In the genomic region with DNA sequence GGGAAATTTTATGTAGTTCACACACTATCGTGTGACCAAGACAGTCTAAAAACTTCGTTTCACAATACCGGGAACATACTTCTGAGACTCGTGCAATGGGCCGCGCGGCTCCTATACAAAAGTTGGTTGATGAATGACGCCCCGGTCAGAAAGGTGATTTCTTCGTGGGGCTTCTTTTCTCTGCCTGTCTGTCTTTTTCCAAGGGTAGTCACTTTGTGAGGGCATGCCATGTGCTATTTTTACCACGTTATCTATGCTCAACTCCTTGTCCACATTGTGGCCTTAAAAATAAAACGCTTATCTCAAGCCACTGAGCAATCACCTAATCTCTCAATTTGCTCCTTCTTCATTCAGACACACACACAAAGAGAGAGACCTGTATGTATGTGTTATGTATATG, we compare ENCODE assay signal across 8 mouse cellular contexts. TPM values are rescaled to one million over a fixed set of nuclear protein-coding genes. Genes with fewer than 3 reads are reported as not detected.
A peak's percentile ranks its signal among the peaks of the same experiment; 100 is the strongest.
DNase-seq lines count a peak whose midpoint lies in the region; ATAC-seq lines count a peak whose summit lies in the region.

No protein-coding gene starts in this region.

- H3K4me3 ChIP-seq in embryonic facial prominence, embryonic 15.5 days (replicated peaks) = peak overlapping the region; percentile 56
- H3K4me3 ChIP-seq in hindbrain, embryonic 11.5 days (ENCODE audit: low read depth, low read length) = peak overlapping the region; percentile 51; the same call in 1 of the 2 replicates

- H3K9me3 ChIP-seq in embryonic facial prominence, embryonic 15.5 days (replicated peaks) = no peaks in the 10 kb centered on the region
- no peaks in the 10 kb centered on the region for H3K9me3 ChIP-seq in hindbrain, embryonic 11.5 days (ENCODE audit: control insufficient read depth, low read length)

- no peak overlapping the region; the same call in 1 of the 2 replicates for H3K9ac ChIP-seq in embryonic facial prominence, embryonic 15.5 days
- H3K9ac ChIP-seq in hindbrain, embryonic 11.5 days (ENCODE audit: low read depth, low read length) = no peak overlapping the region

- peak; percentile 54 for DNase-seq in embryo, embryonic 10.5 days (ENCODE audit: low spot score)
- peak; percentile 35 for DNase-seq in hindbrain, embryonic 11.5 days (ENCODE audit: low spot score)
- no peak for DNase-seq in cerebellum, adult 8-10 months
- no peak for DNase-seq in urinary bladder, postnatal 36 days (ENCODE audit: low spot score in 2 of 2)
- no peak for DNase-seq in cerebellum, adult 9-11 months
- DNase-seq in layer of hippocampus, adult 9-11 months = no peak

- no peak for ATAC-seq in embryonic facial prominence, embryonic 15.5 days (ENCODE audit: insufficient number of reproducible peaks, low FRiP score, low TSS enrichment, low read depth)
- no peak for ATAC-seq in hindbrain, embryonic 11.5 days (ENCODE audit: low FRiP score)
- ATAC-seq in megakaryocyte-erythroid progenitor cell, adult 5-6 weeks (replicated peaks; ENCODE audit: low FRiP score, low TSS enrichment, poor library complexity, severe bottlenecking) = peak; percentile 24

- peaks cover 15% of the 10 kb centered on the region for H3K4me1 ChIP-seq in embryonic facial prominence, embryonic 15.5 days
- peaks cover 9% of the 10 kb centered on the region for H3K4me1 ChIP-seq in hindbrain, embryonic 11.5 days (replicated peaks; ENCODE audit: control insufficient read depth, insufficient read depth, low read length)

- H3K27me3 ChIP-seq in embryonic facial prominence, embryonic 15.5 days = peaks cover 20% of the 10 kb centered on the region
- H3K27me3 ChIP-seq in hindbrain, embryonic 11.5 days (ENCODE audit: control insufficient read depth, insufficient read depth, low read length) = peaks cover 2% of the 10 kb centered on the region; the same call in 1 of the 2 replicates

- WGBS in embryonic facial prominence, embryonic 15.5 days = 61% methylated on average over 12 of the region's 12 CpGs
- WGBS in hindbrain, embryonic 11.5 days = 15% methylated on average over 12 of the region's 12 CpGs

- H3K27ac ChIP-seq in embryonic facial prominence, embryonic 15.5 days (replicated peaks) = no peak overlapping the region
- no peak overlapping the region for H3K27ac ChIP-seq in hindbrain, embryonic 11.5 days (ENCODE audit: low read depth, low read length)

- H3K4me2 ChIP-seq in embryonic facial prominence, embryonic 15.5 days (replicated peaks) = peak overlapping the region; percentile 89
- H3K4me2 ChIP-seq in hindbrain, embryonic 11.5 days (replicated peaks; ENCODE audit: low read depth, low read length) = peak overlapping the region; percentile 96

- no peaks in the 10 kb centered on the region for H3K36me3 ChIP-seq in embryonic facial prominence, embryonic 15.5 days
- no peaks in the 10 kb centered on the region for H3K36me3 ChIP-seq in hindbrain, embryonic 11.5 days (ENCODE audit: control insufficient read depth, insufficient read depth, low read length)

RNA-seq across cellular contexts. Expression of gene Nexn, which starts 1.3 kb away (rescaled TPM):
- 23.5 and 27.2 TPM in 2 replicates for polyA plus RNA-seq in embryonic facial prominence, embryonic 15.5 days (2015; fragmentation: Nextera tagmentation; extraction: Ambion mirVana)
- polyA plus RNA-seq in hindbrain, embryonic 11.5 days (2014; fragmentation: Nextera tagmentation; extraction: Ambion mirVana) = 5.4 and 6.1 TPM in 2 replicates
- total RNA-seq in megakaryocyte-erythroid progenitor cell, adult 5-6 weeks (2014; fragmentation: Nextera tagmentation) = not detected in 2 replicates
- 1.3 and 1.8 TPM in 2 replicates for total RNA-seq in megakaryocyte-erythroid progenitor cell, adult 5-6 weeks (2017)

RNA-seq across cellular contexts. Expression of gene Fubp1, which starts 54.6 kb away (rescaled TPM):
- 202 and 211 TPM in 2 replicates for polyA plus RNA-seq in embryonic facial prominence, embryonic 15.5 days (2015; fragmentation: Nextera tagmentation; extraction: Ambion mirVana)
- 424 and 450 TPM in 2 replicates for polyA plus RNA-seq in hindbrain, embryonic 11.5 days (2014; fragmentation: Nextera tagmentation; extraction: Ambion mirVana)
- total RNA-seq in megakaryocyte-erythroid progenitor cell, adult 5-6 weeks (2014; fragmentation: Nextera tagmentation) = 197 and 235 TPM in 2 replicates
- 282 and 332 TPM in 2 replicates for total RNA-seq in megakaryocyte-erythroid progenitor cell, adult 5-6 weeks (2017)

RNA-seq across cellular contexts. Expression of gene Dnajb4, which starts 54.7 kb away (rescaled TPM):
- 33.8 and 34.2 TPM in 2 replicates for polyA plus RNA-seq in embryonic facial prominence, embryonic 15.5 days (2015; fragmentation: Nextera tagmentation; extraction: Ambion mirVana)
- 28.9 and 29.1 TPM in 2 replicates for polyA plus RNA-seq in hindbrain, embryonic 11.5 days (2014; fragmentation: Nextera tagmentation; extraction: Ambion mirVana)
- 29.5 and 34.9 TPM in 2 replicates for total RNA-seq in megakaryocyte-erythroid progenitor cell, adult 5-6 weeks (2014; fragmentation: Nextera tagmentation)
- 74.0 and 111 TPM in 2 replicates for total RNA-seq in megakaryocyte-erythroid progenitor cell, adult 5-6 weeks (2017)

Comparison
In these comparisons a context has a peak if more than half of its experiments do, and no peak if none do; other contexts are left out.
1. DNase-seq: peak in embryo, embryonic 10.5 days (single experiment) and hindbrain, embryonic 11.5 days (single experiment); none in cerebellum, adult 8-10 months (single experiment), urinary bladder, postnatal 36 days (0 of 2), cerebellum, adult 9-11 months (single experiment) and layer of hippocampus, adult 9-11 months (single experiment).